ENCODE assay signal across 10 mouse cellular contexts in genomic region chr6:99440606-99441005, GRCm38 (mm10).
A peak's percentile ranks its signal among the peaks of the same experiment; 100 is the strongest.
DNase-seq lines count a peak whose midpoint lies in the region; ATAC-seq lines count a peak whose summit lies in the region.
"Had no signal": no experiment of that assay in that cellular context is flagged by ENCODE, and none has a peak within 500 bp of the region (broad histone marks: within the 10 kb centered on the region; RNA-seq: fewer than 3 reads in every experiment).

No protein-coding gene starts in this region.

- H3K27ac ChIP-seq in heart, embryonic 16.5 days (ENCODE audit: low read length): peak overlapping the region; percentile 74
- H3K27ac ChIP-seq in midbrain, embryonic 10.5 days (replicated peaks): peak overlapping the region; percentile 77
- H3K27ac ChIP-seq in midbrain, embryonic 14.5 days (replicated peaks; ENCODE audit: low read depth, low read length): no peak overlapping the region
- peak overlapping the region; percentile 75; the same call in 1 of the 2 replicates for H3K27ac ChIP-seq in limb, embryonic 10.5 days
- peak overlapping the region; percentile 39; the same call in 1 of the 2 replicates for H3K27ac ChIP-seq in stomach, embryonic 14.5 days (ENCODE audit: low read length)
- H3K27ac ChIP-seq in liver, embryonic 11.5 days (ENCODE audit: low read depth, low read length): no peak overlapping the region
- H3K27ac ChIP-seq: limb, embryonic 13.5 days had no signal

- peaks cover 24% of the 10 kb centered on the region for H3K4me1 ChIP-seq in heart, embryonic 16.5 days (ENCODE audit: control insufficient read depth, insufficient read depth, low read length)
- peaks cover 41% of the 10 kb centered on the region for H3K4me1 ChIP-seq in midbrain, embryonic 10.5 days
- peaks cover 20% of the 10 kb centered on the region for H3K4me1 ChIP-seq in midbrain, embryonic 14.5 days (ENCODE audit: control insufficient read depth, insufficient read depth, low read length)
- peaks cover 55% of the 10 kb centered on the region for H3K4me1 ChIP-seq in limb, embryonic 10.5 days
- peaks cover 14% of the 10 kb centered on the region for H3K4me1 ChIP-seq in stomach, embryonic 14.5 days (ENCODE audit: control insufficient read depth, insufficient read depth, low read length)
- peaks cover 7% of the 10 kb centered on the region for H3K4me1 ChIP-seq in liver, embryonic 11.5 days (replicated peaks; ENCODE audit: control insufficient read depth, insufficient read depth, low read length)

- WGBS in heart, embryonic 16.5 days: 92% methylated on average over 2 of the region's 2 CpGs
- 84% methylated on average over 2 of the region's 2 CpGs for WGBS in midbrain, embryonic 10.5 days
- WGBS in midbrain, embryonic 14.5 days: 89% methylated on average over 2 of the region's 2 CpGs
- WGBS in limb, embryonic 10.5 days: 85% methylated on average over 2 of the region's 2 CpGs
- WGBS in stomach, embryonic 14.5 days: 94% methylated on average over 2 of the region's 2 CpGs
- WGBS in liver, embryonic 11.5 days: 90% methylated on average over 2 of the region's 2 CpGs

- H3K4me2 ChIP-seq in heart, embryonic 16.5 days (ENCODE audit: low read depth, low read length): no peak overlapping the region
- H3K4me2 ChIP-seq in midbrain, embryonic 14.5 days (ENCODE audit: low read length): no peak overlapping the region
- no peak overlapping the region for H3K4me2 ChIP-seq in stomach, embryonic 14.5 days (replicated peaks; ENCODE audit: low read depth, low read length)
- H3K4me2 ChIP-seq in liver, embryonic 11.5 days: no peak overlapping the region

- intact Hi-C loops in heart, postnatal 36 days (cut with DNase I): no loop called here

- no peaks in the 10 kb centered on the region for H3K9me3 ChIP-seq in heart, embryonic 16.5 days (replicated peaks; ENCODE audit: control insufficient read depth, low read length)
- H3K9me3 ChIP-seq in midbrain, embryonic 10.5 days (replicated peaks): no peaks in the 10 kb centered on the region
- H3K9me3 ChIP-seq in midbrain, embryonic 14.5 days (ENCODE audit: control insufficient read depth, low read length): no peaks in the 10 kb centered on the region
- H3K9me3 ChIP-seq in limb, embryonic 10.5 days (replicated peaks): no peaks in the 10 kb centered on the region
- H3K9me3 ChIP-seq in stomach, embryonic 14.5 days (ENCODE audit: control insufficient read depth, low read depth, low read length): no peaks in the 10 kb centered on the region
- H3K9me3 ChIP-seq in liver, embryonic 11.5 days (ENCODE audit: control insufficient read depth, low read length): no peaks in the 10 kb centered on the region
- H3K9me3 ChIP-seq: limb, embryonic 13.5 days had no signal

- H3K9ac ChIP-seq in heart, embryonic 16.5 days (ENCODE audit: low read length): no peak overlapping the region
- H3K9ac ChIP-seq in midbrain, embryonic 14.5 days (replicated peaks; ENCODE audit: low read length): no peak overlapping the region
- no peak overlapping the region for H3K9ac ChIP-seq in stomach, embryonic 14.5 days (replicated peaks; ENCODE audit: low read depth, low read length)
- no peak overlapping the region for H3K9ac ChIP-seq in liver, embryonic 11.5 days (ENCODE audit: low read depth, low read length)
- H3K9ac ChIP-seq: limb, embryonic 13.5 days had no signal

- no peaks in the 10 kb centered on the region for H3K27me3 ChIP-seq in heart, embryonic 16.5 days (ENCODE audit: control insufficient read depth, insufficient read depth, low read length)
- H3K27me3 ChIP-seq in midbrain, embryonic 10.5 days (ENCODE audit: low read depth, poor library complexity, severe bottlenecking): no peaks in the 10 kb centered on the region
- no peaks in the 10 kb centered on the region for H3K27me3 ChIP-seq in midbrain, embryonic 14.5 days (ENCODE audit: control insufficient read depth, insufficient read depth, low read length)
- H3K27me3 ChIP-seq in limb, embryonic 10.5 days (ENCODE audit: low read depth, poor library complexity, severe bottlenecking): no peaks in the 10 kb centered on the region
- H3K27me3 ChIP-seq in stomach, embryonic 14.5 days (ENCODE audit: control insufficient read depth, insufficient read depth, low read length): no peaks in the 10 kb centered on the region
- no peaks in the 10 kb centered on the region for H3K27me3 ChIP-seq in liver, embryonic 11.5 days (replicated peaks; ENCODE audit: control insufficient read depth, insufficient read depth, low read length)
- H3K27me3 ChIP-seq: limb, embryonic 13.5 days had no signal

- ATAC-seq in heart, embryonic 16.5 days (replicated peaks; ENCODE audit: extremely low read depth, insufficient read depth, low FRiP score): no peak
- ATAC-seq in midbrain, embryonic 14.5 days (ENCODE audit: low FRiP score, low TSS enrichment): no peak
- ATAC-seq in stomach, embryonic 14.5 days (ENCODE audit: insufficient number of reproducible peaks, insufficient read depth, low FRiP score, low read depth): no peak
- no peak for ATAC-seq in liver, embryonic 11.5 days (replicated peaks; ENCODE audit: low FRiP score)

- no peaks in the 10 kb centered on the region for H3K36me3 ChIP-seq in heart, embryonic 16.5 days (ENCODE audit: control insufficient read depth, insufficient read depth)
- H3K36me3 ChIP-seq in midbrain, embryonic 10.5 days: 0 out of 2 replicates have a peak, but pooled peaks cover 5% of the 10 kb centered on the region
- no peaks in the 10 kb centered on the region for H3K36me3 ChIP-seq in midbrain, embryonic 14.5 days (ENCODE audit: control insufficient read depth, insufficient read depth, low read length)
- H3K36me3 ChIP-seq in limb, embryonic 10.5 days: no peaks in the 10 kb centered on the region
- H3K36me3 ChIP-seq in stomach, embryonic 14.5 days (ENCODE audit: control insufficient read depth, insufficient read depth, low read length): no peaks in the 10 kb centered on the region; the same call in 1 of the 2 replicates
- no peaks in the 10 kb centered on the region for H3K36me3 ChIP-seq in liver, embryonic 11.5 days (ENCODE audit: control insufficient read depth, insufficient read depth, low read length)
- H3K36me3 ChIP-seq: limb, embryonic 13.5 days had no signal

- DNase-seq in heart, postnatal 36 days: no peak
- DNase-seq in midbrain, embryonic 10.5 days (ENCODE audit: low spot score): no peak
- no peak for DNase-seq in midbrain, embryonic 14.5 days
- DNase-seq in limb, embryonic 10.5 days (ENCODE audit: low spot score): no peak
- DNase-seq in liver, embryonic 11.5 days (ENCODE audit: low spot score): no peak
- DNase-seq: cerebellum, adult 8-10 months had no signal

- H3K4me3 ChIP-seq in heart, embryonic 16.5 days (ENCODE audit: low read length): no peak overlapping the region
- H3K4me3 ChIP-seq in midbrain, embryonic 10.5 days: no peak overlapping the region
- no peak overlapping the region for H3K4me3 ChIP-seq in midbrain, embryonic 14.5 days (replicated peaks; ENCODE audit: low read depth, low read length)
- H3K4me3 ChIP-seq in limb, embryonic 10.5 days: no peak overlapping the region
- no peak overlapping the region for H3K4me3 ChIP-seq in stomach, embryonic 14.5 days (ENCODE audit: low read depth, low read length)
- H3K4me3 ChIP-seq in liver, embryonic 11.5 days (ENCODE audit: low read depth, low read length): no peak overlapping the region
- H3K4me3 ChIP-seq: erythroblast, embryonic 14.5 days; limb, embryonic 13.5 days had no signal

Comparison
In these comparisons a context has a peak if more than half of its experiments do, and no peak if none do; other contexts are left out.
1. H3K27ac ChIP-seq: peak in heart, embryonic 16.5 days (single experiment), midbrain, embryonic 10.5 days (single experiment), limb, embryonic 10.5 days (single experiment) and stomach, embryonic 14.5 days (single experiment); none in midbrain, embryonic 14.5 days (single experiment) and liver, embryonic 11.5 days (single experiment).